Mouse (Mus musculus) thymus, postnatal 36 days (tissue): ENCODE measurements around the gene Mpp4.

Source experiments
- DNase-seq, 2 experiments: peaks; one replicate each; pipeline ENCODE4 v3.0.0; 2022; ENCODE audit warnings: mixed read lengths in 2 of 2

Mpp4 gene

DNA sequence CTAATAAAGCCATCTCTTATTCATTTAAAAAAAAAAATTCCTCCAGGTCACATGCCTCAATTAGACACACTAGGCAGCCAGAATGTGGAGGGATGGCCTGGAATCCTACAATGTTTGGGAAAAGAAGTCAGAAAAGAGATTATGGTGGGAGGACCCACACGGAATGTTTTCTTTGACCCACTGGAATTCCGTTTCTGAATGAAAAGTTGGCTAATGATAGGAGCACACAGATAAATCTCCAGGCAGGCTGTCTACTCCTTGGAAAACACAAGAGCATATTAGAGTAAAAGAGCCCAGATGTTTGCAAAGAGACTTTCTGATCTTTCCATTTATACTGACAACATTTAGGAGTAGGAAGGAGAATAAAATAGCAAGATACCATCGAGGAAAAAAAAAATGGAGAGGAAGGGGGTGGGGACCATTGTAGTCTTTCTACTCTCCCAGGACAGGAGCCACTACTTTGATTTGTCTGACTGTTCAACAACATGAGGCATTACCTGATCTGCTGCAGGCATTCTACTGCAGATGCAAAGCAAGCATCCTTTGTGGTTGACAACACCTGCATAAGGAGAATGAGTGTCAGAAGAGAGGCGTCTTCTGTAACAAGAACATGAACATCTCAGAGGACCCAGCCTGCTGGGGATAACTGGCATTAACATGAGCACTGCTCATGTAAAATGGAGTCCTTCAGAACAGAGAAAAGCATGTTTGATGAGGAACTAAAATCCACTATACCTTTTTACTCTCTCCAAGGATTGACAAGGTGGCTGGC, 4.7 kb upstream of the Mpp4 start:
- DNase-seq: peak in 1 of 2 experiments; percentile 16

DNA sequence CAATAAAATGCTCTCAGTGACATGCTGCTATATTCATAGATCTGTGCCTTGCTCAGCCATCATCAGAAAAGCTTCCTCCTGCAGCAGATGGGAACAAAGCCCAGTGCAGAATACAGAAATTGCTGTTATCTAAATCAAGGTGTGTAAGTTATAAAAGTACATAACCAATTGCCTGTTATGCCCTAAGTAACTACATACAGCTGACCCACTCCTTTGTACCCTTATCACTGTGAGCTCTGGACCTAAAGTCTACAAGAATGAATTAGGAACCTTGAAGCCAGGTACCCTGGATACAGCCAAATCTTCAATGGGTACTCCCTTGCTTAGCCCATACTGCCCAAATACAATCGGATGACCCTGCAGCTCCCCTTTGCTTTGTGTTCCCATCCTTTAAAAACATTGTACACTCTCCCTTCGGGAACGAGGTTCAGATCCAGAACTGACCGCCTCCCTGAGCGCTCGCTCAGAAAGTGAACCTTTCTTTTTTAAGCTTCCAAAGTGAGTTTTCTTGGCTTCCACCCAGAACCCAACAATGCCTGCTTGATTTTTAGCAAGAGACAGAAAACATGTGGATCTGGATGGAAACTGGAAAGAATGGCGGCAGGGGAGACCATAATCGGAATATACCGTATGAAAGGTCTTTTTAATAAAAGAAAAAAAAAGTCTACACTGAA, 3.2 kb upstream of the Mpp4 start:
- no peak for DNase-seq

DNA sequence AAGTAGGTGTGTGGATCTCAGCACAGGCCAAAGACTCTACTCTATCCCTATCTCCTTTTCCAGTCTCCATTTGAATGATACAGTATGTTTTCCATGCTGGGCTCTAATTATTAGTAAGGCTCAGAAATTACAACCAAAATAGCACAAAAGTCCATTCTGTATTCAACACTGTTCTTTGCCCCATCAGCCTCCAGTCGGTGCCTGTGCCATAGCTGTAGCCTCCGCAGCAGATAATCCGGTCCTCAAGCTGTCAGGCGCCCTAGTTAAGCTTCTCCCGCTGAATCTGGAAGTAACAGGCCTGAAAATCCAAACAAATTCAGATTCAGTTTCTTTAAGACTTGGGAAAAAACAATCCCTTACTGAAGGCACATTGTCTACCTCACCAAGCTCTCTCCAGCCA, 729 bp upstream of the Mpp4 start:
- DNase-seq: no peak

DNA sequence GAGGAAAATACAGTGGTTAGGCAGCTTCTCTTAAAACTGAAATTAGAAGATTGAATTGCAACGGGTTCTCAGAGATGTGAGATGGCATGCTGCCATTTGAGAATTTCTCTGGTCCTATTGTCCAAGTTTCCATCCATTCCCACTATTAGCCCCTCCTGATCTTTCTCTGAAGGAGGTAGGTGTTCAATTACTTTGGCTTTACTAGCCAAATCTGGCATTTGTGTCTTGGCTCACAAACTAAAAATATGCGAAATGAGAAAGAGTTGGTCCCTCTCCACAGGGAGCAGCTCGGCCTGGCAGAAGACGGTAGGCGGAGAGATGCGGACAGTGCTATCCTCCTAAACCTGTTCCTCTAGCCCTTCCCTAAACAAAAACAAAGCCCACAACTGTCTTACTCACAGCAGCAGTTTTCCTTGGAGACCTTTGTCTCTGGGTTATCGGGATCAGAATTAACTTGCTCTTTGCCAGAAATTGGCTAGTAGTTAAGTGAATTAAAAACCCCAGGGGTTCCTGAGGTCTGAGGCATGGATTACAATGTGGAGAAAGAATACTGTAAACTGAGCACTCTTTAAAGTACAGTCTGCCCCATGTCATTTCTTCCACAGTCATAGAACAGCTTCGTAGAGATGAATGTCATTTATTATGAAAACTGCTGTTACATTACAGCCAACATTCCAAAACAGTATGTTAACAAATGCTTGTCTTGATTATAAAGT, 722 bp downstream of the Mpp4 start:
- DNase-seq: no peak

DNA sequence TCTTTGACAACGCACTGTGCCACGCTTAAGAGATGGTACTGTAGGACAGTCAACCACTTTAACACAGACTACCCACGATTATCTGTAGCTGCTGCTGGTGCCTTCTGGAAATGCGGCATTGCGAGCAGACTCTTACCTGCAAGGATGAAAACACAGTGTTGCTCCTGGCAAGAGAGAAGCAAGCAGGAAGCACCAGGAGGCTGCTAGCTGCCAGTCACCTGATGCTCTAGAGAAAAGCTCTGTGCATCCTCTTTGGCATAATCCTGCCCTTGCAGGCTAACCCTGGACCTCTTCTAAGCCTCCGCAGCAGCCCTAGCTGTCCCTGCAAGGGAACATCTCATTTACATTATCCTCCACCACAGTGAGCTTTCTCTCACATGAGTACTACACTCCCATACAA, 1.8 kb downstream of the Mpp4 start:
- peak in 1 of 2 experiments; percentile 21 for DNase-seq

DNA sequence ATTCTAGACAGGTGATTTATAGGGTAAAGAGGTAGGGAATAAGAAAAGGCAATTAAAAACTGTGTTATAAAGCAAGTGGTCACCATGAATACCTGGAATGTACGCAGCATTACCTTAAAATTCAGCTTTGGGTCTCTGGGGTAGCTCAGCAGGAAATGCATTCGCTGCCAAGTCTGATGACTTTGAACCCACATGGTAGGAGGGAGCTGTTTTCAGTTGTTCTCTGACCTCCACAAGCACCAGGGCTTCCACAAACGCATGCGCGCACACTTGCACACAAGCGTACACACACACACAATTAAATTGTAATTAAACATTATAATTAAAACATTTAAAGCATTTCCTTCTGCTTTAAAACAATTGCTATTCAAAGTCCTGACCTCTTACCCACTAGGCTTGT, 2.3 kb downstream of the Mpp4 start:
- no peak for DNase-seq

DNA sequence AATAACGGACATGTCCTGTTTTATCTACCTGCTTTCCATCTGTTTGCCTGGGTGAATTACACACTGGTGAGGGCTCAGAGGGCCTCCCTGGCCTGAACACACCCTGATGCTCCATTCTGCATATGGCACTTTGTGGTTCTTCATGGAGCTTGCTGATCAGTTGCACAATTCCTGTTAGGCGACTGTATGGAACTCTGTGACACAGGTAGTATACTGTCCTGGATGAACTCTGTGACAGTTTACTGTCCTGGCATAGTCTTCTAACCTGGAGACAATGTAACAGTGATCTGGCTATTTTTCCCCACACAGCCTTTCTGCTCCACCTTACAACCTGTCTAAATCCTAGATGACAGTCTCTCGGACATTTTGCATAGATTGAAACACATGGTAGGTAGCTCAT, 4.1 kb downstream of the Mpp4 start:
- no peak for DNase-seq

DNA sequence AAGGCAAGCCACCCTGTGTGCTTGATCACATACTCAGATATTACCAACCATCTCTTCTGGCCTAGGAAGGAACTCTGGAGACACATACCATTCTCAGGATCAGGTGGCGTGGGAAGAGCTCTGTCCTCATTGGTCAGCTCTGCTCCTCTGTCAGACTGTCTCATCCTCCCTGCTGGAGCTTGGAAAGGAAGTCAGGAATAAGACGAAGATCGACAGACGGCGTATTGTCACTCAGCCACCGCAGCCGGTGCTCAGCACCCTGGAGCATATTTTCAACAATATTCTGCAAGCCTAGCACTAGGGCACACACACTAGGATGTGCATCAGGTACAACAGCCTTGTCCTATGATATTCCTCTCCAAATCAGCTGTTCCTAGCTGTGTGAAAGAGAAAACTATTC, 4.7 kb downstream of the Mpp4 start:
- DNase-seq: no peak

DNA sequence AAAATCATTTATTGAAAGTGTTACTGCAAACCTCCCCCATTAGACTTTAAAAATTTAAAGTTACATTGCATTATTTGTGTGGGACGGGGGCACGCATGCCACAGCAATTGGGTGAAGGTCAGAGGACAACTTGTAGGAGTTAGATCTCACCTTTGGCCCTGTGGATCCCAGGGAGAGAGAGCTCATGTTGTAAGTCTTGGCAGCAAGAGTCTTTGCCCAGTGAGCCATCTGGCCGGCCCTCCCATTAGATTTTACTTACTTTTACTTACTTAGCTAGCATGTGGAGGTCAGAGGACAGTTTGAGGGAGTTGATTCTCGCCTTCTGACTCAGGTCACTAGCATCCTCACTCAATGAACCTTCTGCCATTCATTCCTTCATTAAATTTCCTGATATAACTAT, 5.3 kb downstream of the Mpp4 start:
- DNase-seq: no peak

DNA sequence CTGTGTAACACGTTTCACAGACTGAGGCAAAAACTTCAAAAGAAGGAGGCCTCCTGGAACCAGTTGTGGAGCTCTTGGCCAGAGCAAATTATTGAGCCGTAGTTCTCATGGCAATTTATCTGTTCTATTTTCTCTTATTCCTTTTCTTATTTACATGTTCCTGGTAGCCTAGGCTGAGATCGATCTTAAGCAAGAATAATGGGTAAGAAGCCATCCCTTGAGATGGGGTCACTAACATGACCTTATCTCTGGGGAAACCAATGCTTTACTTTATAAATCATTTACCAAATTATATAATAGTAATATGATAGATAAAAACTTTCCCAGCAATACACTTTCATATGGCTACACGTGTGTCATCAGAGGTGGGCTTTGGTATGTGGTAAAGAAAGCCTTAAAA, 10.8 kb downstream of the Mpp4 start:
- no peak for DNase-seq

DNA sequence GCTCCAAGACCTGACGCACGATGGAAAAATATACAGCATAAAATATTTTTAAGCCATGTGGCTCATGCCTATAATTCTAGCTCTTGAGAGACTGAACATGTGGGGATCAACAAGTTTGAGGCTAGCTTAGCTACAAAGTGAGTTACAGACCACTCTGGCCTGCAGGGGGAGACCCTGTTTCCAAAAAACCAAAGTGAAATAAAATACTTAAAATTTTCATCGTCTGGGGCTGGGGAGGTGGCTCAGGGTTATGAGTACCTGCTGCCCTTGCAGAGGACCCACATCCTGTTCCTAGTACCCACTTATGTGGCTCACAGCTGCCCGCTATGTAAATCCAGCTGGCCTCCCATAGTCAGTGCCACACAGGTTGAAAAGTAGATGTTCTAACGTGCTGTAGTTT, 12.6 kb downstream of the Mpp4 start:
- DNase-seq: peak; percentile 33 to 44

DNA sequence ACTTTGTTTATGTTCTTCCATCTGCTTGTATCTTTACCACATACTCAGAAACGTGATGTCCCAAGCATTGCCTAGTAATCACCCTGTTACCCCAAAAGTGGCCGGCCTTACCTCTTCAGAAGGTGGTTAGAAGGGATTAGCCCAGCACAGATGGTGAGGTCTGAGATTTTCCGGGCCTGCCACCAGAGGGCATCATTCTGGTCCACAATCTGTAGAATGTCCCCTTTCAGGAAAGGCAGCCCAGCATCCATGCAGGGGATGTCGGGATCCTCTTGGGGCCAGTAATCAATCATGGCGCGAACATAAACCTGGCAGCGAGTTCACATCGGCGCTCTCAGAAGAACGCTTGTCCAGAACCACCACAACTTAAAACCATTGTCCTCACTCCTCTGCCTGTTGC, 18.6 kb downstream of the Mpp4 start:
- DNase-seq: peak; percentile 38 to 40

DNA sequence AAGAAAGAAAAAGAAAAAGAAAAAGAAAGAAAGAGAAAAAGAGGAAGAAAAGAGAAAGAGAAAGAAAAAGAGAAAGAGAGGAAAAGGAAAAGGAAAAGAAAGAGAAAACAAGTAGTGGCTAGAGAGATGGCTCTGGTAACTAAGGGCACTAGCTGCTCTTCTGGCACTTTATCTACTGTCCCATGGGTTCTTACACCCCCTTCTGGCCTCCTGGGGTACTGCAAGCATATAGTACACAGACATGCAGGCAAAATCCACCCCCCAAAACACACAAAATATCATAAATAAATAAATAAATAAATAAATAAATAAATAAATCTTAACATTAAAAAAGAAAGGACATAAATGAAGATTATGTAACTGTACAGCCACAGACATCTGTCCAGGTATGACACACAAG, 20.4 kb downstream of the Mpp4 start:
- DNase-seq: peak; percentile 68 to 75

DNA sequence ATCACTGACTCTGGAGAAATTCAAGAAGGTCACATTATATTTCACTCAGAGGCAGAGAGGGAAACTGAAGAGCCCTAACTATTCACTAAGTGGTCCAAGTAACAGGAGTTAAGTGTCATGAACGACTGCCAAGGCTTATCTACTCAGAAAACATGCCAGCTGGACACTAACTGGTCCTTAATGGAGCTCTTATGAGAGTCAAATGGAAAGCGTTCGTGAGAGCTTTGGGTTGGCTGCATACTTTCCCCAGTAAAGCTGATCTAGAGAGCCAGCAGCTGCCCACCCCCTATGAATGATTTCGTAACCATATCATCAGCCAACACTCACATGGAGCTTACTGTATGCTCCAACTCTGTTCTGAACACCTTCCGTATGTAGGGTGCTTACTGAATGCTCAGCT, 28.8 kb downstream of the Mpp4 start:
- no peak for DNase-seq

DNA sequence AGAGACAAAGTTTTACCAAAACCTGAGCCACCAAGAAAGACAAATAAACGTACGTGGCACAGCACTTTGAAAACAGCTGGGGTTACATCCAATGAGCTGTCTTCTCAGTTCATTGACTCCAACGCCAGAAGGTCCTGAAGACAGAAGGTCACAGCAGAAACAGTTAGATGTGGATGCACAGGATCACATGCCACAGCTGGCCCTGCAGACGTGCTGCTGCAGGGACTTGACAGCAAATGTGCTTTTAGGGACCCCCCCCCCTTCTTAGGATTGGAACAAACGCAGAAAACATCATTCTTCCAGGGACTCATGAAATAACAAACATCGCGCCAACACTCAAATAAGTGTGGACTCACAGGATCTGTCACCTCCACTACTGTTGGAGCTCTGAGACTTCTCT, 34.3 kb downstream of the Mpp4 start:
- no peak for DNase-seq

DNA sequence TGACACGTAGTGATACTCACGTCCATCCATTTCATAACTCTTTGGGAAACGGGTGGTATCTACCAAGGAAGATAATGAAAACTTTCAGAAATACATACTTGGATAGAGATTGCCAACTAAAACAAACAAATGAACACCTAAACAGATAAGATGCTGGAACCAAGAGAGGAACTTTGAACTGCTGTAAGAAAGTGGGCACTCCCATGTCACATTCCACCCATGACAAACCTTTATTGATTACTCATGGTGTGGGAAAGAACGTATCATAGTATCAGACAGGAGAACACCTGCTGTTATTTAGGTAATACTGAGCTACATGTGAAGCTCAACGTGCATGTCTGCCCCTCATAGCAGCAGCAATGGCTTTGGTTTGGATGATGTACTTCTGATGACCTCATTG, 37.6 kb downstream of the Mpp4 start:
- no peak for DNase-seq

DNA sequence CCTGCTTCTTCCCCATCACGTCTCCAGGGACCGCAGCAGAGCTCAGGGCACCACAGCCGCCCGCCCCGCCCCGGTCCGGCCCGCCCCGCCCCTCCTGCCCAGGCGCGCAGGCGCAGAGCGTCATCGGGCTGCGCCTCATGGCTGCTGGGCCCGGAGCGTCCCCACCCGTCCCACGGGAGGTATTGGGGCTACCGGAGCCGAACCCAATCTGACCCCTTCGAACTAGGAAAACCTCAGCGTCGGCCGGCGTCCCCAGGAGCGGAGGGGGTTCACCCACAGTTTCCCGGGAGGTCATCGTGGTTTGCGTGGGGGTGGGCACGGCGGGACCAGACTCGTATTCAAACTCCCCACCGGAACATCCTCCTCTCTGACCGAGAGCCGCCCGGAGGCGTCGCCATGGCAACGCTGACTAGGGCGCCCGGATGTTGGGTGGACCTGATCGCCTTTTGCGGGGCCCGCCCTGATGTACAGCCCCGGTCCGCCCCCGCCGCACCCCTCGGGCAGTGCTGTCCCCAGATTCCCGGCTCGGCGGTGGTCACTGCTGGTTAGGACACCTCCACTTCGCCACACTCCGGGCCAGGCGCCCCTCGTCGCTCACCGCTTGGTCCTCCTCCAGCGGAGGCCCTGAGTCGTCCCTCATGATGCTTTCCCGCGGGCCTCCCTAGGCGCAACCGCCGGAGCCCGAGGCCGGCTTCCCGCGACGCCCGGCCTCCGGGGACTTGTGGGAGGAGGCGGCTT, 43.3 kb downstream of the Mpp4 start, which contains the start of gene Tmem237:
Gene Tmem237 (minus strand): TSS at position 689 of the 738 bp plus-strand sequence.
- DNase-seq: peak; percentile 84

DNA sequence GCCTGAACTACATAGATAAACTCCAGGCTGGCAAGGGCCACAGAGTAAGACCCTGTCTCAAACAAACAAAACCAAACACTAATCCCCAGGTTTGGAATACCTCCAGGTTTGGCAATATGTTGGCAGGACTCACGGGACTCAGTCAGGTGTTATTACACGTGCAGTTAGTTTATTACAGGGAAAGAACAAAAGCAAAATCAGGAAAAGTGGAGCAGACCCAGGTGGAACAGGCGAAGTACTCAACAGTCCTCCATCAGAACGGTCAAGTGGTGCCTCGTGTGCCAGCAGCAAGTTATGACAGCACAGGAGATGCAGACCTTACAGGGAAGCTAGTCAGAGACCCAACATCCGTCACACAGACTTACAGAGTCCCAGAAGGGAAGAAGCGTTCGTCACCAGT, 52.7 kb downstream of the Mpp4 start:
- no peak for DNase-seq

DNA sequence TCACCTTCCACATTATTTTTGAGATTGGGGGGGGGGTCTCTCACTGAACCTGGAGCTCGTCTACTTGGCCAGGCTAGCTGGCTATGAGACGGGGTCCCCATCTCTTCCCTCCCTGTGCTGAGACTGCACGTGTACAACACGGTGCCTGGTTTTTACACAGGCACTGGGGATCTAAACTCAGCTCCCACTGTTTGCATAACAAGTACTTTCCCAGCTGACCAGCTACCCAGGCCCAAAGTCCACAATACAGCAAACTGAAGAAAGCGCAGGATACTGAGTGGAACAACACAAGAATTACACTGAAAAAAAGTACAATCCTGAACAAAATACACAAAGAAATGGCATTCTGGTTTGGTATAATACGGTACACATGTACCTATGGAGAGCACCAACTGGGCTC, 61.1 kb downstream of the Mpp4 start:
- no peak for DNase-seq

DNA sequence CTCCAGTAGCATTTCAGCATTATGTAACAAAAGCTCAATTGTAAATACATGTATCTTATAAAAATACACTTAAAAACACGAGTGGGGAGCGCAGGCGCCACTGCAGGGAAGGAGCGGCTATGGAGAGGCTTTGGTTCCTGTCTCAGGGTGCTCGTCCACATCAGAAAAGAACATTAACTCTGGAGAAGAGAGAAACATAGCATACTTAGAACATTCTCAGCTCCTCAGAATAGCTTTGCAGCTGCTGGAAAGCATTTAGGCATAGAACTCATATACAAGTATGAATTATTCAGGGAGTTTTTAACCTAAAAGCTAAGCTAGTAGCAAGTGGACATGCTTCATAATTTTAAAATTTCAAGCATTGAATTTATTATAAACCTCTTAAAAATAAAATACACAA, 62.2 kb downstream of the Mpp4 start:
- DNase-seq: no peak

DNA sequence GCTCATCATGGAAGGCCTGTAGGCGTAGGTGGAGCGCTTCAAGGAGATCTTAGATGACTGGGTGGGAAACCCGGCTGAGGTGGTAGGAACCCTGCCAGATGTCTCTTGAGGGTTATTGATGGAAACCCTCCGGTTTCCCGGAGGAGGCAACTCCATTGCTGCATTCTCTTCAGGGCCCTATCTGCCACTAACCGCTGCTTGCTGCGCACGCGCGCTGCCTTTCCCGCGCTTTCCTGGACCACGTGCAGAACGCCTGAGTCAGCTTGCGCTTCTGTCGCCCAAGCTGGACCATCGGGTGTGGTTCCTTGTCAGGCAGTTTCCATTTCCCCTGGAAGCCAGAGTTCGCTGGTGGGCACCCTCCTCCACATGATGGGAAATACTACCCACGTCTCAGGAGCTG, 68.5 kb downstream of the Mpp4 start, which contains the start of gene C2cd6:
Gene C2cd6 (minus strand): TSS at position 196 of the 400 bp plus-strand sequence.
- no peak for DNase-seq
